Mouse (Mus musculus) heart, postnatal 14 days (tissue): Measurements from ENCODE around the gene Paqr8. TPM values are rescaled to one million over a fixed set of nuclear protein-coding genes. Genes with fewer than 3 reads are reported as not detected.

Experiments
- DNase-seq, 2 experiments: peaks; one replicate each; pipeline ENCODE4 v3.0.0; 2021 to 2022
- intact Hi-C: fragments of 180-260 bp; cut with DNase I; formaldehyde crosslinking; loops from one replicate; pipeline ENCODE4 v1.15.1; 2025
- long read RNA-seq, 2 experiments: library from polyadenylated mRNA; stranded (forward); transcript quantifications; one replicate each; pipeline ENCODE4 v2.0.0; 2021
- total RNA-seq, 2 experiments: library from RNA; stranded (reverse); gene quantifications; 2 replicates each; pipeline ENCODE4 v1.2.3; 2021

The Paqr8 gene
- 1 to 10 TPM; 2.4 to 3.6 TPM for total RNA-seq
- long read RNA-seq, experiment 1, full-length matches to known transcripts, result 1 of 1 reads
- long read RNA-seq, experiment 1, partial matches to known transcripts, result 0 of 1 reads
- long read RNA-seq, experiment 1, other reads (novel, unspliced or antisense), result 0 of 1 reads
- long read RNA-seq, experiment 2, partial matches to known transcripts, result 0 of 1 reads
- long read RNA-seq, experiment 2, other reads (novel, unspliced or antisense), result 1 of 1 reads

DNA sequence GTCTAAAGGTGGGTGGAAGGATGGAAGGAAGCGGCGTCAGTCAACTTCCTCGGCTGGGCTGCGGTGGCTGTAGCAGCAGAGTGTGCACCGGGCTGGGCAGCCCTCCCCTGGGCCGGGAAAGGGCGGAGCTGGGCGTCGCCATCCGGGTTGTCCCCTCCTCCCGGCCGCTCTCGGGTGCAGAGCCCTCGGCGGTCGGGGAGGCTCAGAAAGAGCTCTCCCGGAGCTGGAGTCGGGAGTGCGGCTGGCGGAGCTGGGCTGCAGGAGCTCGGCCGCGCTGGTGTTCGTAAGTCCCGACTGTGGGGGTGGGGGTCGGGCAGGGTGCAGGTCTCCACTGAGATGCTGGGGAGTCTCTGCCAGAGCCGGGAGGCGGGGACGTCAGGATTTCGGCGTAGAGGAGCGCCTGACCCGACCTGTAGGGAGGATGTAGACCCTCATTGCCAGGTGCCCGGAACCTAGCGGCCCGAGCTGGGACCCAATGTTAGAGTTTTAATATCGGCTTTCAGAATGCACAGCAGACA, at the start of gene Paqr8:
TSS of gene Paqr8 (plus strand) at position 203 of the 518 bp plus-strand sequence.
- DNase-seq, result peak; percentile 88
- intact Hi-C loops, result loop anchor here (2.0 kb wide), 1 partner anchor 278 kb away; no protein-coding TSS in a partner anchor

DNA sequence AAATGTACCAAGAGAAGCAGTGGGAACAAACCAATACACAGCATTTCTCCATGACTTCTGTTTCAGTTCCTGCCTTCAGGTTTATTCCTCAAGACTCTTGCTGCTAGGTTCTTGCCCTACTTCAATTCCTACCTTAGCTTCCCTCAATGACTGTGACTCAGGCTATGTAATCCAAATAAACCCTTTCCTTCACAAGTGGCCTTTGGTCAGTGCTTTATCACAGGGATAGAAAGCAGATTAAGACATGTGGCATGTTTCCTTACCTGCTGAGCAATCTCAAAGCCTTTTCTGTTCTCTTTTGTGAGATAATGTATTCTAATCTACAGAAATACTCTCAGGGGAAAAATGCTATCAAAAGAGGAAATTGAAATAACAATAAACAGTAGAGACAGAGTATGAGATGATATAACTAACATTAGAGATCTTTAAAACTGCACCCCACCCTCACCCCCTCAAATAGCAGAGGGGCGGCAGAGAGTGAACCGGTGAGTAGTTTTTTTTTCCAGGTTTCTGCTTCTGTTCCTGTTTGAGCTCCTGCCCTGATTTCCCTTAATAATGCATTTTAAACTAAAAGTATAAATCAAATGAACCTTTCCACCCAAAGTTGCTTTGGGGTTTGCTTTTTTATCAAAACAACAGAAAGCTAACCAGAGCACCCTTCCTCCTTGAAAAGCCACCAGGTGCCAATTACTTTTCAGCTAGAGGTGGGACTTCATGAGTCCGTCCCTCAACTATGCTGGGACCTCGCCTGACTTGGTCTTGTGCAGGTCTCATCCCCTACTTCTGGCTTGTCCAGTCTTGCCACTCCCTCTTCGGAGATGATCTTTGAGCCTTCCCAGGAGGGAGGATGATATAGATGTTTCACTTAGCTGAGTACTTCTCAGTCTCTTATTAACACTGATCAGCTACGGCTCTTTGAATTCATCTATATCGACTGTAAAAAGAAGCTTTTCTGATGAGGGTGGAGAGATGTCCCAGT, 33.2 kb upstream of the Paqr8 start:
- intact Hi-C loops, result no loop called here
- DNase-seq, result no peak

DNA sequence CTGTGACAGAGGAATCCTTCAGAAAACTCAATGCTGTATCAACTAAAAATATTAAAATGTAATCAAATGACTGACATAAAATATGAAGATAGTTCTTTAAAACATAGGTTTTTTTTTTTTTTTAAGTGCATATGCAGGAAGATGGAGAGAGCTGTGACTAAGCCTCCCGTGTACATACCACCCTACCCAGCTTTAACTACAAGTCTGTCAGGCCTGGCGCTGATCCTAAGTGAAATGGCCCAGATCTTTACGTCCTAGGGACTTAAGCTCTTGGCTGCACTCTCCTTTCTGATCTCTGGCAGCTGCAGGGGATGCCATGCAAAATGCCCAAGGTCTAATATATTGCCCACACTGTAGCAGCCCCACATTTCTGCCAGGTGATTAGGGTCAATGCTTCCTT, 29.6 kb upstream of the Paqr8 start:
- intact Hi-C loops, result no loop called here
- no peak for DNase-seq

DNA sequence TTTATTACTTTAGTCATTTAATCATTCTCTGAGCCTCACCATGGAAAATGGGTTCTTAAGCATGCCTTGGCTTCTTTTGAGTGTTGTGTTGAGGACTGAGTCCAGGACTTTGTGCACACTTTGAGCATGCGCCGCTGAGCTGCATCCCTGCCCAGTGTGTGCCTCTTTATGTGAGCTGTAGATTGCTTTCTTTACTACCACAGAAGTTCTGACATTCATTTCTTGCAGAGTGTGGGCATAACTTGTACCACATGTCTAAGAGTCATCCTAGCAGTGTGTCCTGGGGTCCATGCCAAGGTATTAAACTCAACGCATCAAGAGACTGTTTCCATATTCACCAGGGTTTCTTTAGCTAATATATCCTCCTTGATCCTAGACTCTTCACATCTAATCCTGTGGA, 28.5 kb upstream of the Paqr8 start:
- intact Hi-C loops, result no loop called here
- no peak for DNase-seq

DNA sequence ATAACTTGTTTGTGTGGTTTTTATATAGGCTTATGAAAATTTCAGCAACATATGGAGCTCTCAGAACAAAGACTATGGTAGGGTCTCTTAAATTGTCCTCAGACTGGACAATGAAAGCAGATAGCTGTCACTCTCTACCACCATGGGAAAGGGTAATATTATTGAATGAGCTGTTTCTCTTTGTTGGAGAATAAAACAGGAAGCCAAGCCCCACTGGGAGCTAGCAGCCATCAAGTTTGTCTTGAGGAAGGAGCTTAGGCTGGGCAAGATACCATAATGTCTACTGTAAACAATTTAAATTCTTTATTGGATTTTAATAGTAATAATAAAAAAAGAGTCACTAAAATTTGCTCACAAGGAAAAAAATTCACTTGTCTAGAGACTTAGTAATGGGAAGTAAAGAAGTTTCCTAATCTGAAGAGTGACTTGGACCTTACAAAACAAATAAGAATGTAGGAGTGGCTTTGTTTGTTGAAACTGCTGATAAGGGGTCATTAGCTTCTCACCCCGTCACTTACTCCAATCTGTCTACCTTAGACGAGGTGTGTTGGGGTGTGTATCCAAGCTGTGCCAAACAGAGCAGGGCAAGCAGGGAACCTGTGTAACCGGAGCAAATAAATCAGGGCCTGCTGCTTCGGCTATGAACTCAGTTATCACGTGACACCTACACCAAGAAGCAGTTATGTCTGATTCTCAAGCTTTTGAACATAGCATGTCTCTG, 26.8 kb upstream of the Paqr8 start:
- intact Hi-C loops, result no loop called here

DNA sequence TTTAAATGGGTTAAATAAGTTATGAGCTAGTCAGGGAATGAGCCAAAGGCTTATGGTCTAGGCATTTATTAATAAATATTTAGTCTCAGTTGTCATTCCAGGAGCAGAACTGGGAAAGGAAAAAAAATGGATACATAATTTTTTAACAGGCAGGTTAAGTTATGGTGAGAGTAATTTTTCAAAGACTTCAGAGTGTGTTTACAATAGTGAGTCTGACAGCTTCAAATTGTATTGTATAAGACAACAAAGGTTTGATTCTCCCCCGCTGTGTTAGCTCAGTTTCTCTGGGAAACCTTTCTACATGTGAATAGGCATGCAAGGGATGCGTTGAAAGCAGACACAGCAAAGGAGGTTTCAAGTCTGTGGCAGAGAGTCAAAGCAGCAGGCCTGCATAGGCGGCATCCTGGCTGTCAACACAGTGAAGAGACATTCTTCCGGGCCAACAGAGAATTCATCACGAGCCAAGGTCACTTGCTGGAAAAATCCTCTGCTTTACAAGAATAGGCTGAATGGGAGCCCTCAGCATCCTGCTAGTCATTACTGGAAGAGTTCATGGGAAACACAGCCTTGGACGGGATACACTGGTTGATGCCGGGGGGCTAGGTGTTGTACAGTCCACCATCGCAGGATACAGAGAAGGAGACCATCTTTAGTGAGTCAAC, 23.0 kb upstream of the Paqr8 start:
- DNase-seq, result no peak
- intact Hi-C loops, result no loop called here

More for the DNA sequence above, 26.8 kb upstream of the Paqr8 start:
- DNase-seq, result no peak

DNA sequence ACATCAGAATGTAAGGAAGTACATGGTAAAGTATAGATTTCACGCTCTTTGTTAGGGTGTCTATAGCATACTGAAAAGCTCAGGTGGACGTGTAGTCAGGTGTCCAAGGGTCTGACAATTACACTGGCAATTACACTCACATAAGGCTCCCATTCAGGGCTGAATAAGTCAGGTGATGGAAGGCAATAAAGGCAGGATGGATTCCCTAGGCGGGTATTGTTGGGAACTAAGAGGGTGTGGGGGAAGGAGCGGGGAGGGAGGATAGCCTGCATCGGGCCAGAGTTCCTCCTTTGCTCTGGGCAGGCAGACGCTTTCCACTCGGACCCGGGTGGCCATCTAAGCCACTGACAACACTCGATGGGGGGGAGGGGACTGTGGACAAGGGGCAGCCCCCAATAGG, 22.4 kb upstream of the Paqr8 start:
- DNase-seq, result no peak
- intact Hi-C loops, result no loop called here

DNA sequence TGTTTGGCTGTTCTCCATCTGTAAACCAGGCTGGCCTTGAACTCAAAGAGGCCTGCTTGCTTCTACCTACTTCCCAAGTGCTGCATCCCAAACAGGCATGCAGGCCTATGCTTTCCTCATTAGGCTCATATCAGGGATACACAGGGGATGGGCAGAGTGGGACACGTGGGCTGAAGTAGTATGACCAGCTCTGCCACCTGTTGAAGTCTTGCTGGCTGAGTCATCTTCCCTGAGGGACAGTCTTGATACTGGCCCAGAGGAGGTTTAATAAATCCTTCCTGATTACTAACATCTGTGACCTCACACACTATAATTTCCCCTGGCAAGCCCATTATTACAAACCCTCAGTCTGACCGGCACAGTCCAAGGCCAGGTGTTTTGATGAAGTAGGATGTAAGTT, 19.5 kb upstream of the Paqr8 start:
- DNase-seq, result no peak
- intact Hi-C loops, result no loop called here

DNA sequence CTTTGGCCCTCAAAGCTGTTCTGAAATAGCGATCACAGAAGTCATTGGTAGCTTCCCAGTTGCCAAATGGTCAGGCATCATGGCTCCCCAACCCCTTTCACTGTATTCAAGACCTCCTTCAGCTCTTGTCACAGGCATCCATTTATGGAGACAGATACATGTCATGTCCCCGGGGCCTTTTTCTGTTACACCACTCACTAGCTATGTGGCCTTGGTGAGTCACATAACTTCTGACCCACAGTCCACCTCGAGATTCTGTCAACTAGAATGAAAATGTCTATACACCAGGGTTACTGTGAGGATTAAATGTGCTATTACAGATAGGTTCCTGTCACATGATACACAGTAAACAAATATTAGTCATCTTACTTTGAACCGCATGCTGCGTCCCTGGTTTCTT, 17.9 kb upstream of the Paqr8 start:
- intact Hi-C loops, result no loop called here
- no peak for DNase-seq

DNA sequence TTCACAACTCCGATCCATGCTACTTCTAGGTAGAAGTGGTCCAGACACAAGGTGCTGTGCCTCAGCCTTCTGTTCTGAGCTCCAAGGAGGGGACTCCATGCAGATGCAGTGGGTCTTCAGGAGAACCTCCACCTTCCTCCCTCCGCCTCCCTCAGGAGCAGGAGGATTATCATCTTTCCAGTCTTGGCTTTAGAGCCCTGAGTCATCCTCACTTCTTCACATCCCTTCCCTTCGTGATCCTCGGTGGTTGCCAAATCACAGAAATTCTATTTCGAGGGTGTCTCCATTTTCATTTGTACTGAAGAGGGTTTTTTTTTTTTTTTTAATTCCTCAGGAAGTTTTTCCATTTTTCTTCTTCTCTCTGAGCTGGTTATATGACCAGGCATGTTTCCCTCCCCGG, 16.3 kb upstream of the Paqr8 start:
- no peak for DNase-seq
- intact Hi-C loops, result no loop called here

DNA sequence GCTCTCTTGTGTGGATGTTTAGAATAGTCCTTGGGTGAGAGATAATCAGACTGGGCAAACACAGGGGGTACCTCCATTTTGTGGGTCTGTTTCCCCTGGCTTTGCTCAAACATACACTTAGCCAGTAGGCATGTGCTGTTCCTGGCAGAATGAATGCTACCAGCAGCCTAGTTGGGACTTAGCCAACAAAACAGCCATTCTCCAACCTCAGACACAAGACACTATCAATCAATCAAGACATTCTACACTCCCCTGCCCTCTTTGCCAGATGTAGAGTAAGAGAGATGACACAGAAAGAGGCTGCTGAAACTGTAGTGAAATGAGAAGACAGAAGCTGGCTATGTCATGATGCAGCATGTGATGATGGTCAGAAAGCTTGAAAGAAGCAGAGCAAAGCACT, 13.1 kb upstream of the Paqr8 start:
- no peak for DNase-seq
- intact Hi-C loops, result no loop called here

DNA sequence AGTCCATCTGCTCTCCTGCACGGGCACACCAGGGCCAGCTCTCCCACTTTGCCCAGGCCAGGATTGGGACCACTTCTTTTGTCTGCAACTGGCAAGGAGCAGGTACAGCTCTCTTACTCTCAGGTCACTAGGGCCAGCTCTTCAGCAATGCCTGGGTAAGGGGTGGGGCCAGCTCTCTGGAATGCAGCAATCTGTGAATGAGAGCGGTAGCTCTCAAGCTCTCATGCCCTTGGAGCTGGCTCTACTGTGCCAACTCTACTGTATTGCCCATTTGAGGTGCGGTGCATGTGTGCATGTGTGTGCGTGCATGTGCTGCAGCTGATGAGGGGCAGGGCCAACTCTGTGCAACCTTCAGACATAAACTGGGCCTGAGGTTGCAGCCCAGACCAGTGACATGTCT, 11.0 kb upstream of the Paqr8 start:
- peak in 1 of 2 experiments; percentile 2 for DNase-seq
- intact Hi-C loops, result no loop called here

DNA sequence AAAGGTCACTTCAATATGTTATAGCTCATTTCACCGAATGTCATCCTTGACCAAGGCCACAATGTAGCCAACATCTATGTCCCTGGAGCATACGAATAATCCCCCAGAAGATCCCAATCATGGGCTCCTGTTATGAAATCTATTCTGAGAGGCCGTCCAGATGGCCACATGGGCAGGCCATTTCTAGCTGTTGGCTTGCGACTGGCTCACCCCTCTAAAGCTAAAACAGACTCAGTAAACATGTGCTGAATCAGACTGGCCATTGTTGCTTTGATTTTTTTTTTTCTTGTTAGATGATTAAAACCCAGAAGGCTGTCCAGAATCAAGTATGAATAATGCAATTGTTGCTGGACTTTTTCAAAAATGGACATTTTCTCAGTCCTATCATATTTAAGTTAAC, 7.3 kb upstream of the Paqr8 start:
- DNase-seq, result no peak
- intact Hi-C loops, result no loop called here

DNA sequence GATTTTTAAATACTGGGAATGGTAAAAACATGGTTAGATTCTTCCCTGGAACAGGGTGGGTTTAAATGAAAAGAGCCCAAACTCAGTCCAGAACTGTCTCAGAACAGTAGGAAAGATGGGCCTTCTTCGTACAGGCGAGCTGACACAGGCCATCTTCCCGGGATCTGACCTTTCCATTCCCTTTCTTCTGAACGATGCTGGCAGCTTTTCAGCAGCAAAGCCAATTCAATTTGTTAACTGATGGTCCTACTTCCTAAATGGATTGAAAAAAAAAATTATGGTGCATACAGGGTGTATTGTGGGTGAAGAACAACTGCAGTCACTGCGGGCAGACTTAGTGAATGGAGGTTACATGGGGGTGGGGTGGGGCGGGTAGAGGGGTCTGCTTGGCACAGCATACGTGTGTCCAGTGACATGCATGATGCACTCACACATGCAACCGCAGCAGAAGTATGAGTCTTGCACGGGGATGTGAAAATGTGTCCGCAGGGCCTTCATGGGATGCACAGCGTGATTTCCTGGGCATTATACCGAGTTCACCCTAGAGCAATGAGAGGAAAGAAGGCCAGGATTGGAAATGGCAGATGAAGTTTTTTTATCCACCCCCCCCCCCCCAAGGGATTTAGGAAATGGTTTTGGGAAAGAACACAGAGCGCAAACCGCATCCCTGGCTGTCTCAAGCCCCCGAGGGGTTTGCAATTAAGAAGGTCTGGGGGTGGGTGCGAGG, 566 bp upstream of the Paqr8 start:
- peak in 1 of 2 experiments; percentile 4 for DNase-seq
- intact Hi-C loops, result loop anchor here (2.0 to 5.0 kb wide), 2 partner anchors 68 to 277 kb away; partner anchors contain the start of gene Mcm3

DNA sequence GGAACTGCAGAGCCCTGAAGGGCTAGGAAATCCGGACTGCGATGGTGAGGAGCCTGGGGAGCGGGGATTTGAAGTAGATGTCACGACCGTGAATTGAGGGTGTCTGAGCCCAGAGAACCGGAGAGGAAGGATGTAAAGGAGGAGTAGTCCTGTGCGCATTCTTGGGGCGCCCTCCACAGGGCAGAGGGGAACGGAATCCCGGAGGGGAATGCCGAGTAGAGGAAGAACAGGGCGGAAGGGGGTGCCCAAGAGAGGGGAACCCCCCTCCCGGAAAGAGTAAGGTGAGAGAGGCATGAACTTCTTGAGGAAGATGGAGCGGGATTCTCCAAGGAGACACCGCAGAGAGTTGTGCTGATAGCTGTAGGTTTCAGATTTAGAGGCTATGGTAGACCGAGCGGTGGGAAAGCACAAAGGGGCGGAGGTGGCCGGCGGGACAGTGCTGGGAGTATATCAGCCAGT, 564 bp downstream of the Paqr8 start:
- DNase-seq, result peak; percentile 43 to 47
- intact Hi-C loops, result loop anchor here (2.0 kb wide), 1 partner anchor 278 kb away; no protein-coding TSS in a partner anchor

DNA sequence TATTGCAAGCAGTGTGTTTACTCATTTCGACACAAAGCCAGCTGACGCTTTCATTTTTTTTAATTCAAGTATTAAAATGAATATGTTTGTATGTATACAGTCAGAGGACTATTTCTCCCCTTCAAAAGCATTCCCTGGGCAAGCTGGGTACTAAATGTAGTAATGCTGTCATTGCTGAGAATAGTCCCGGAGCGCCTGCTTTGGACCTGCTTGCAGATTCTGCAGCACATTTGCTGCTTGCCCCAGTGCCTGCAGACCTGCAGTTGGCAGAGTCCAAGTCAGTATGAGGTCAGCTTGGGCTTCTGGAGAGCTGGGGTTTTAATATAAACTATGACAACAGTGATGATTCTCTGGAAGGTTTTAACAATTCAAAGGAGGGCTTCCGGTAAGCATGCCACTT, 2.7 kb downstream of the Paqr8 start:
- intact Hi-C loops, result no loop called here
- no peak for DNase-seq

DNA sequence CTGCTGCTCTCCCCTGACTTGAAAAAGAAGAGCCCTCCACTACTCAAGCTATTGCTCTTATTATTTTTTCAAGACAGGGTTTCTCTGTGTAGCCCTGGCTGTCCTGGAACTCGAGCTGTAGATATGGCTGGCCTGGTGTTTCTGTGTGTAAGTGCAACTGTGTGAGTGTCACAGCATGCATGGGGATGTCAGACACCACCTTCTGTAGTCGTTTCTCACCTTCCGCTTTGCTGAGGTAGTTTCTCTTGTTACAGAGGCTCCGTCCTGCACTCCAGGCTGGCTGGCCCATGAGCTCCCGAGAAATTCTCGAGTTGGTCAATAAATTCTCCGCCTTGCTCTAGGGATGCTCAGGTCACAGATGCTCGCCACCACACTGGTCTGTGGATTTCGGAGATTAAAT, 8.0 kb downstream of the Paqr8 start:
- intact Hi-C loops, result no loop called here
- no peak for DNase-seq

DNA sequence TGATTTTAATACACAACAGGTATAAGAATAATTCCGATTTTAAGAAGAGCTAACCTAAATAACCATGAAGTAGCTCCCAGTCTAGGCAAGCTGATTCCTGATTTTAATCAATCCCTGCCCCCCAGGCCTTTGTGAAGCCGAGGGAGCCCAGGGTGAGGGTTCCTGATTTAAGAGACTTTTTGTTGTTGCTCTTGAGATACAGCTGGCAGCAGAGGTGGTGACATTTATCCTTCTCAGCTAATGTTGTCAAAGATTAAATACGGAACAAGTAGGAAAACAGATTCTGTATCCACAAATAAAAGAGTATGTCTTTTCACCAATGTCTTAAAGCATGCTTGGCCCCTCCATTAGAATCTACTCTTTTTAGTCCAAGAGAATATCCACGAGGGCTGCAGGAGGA, 9.9 kb downstream of the Paqr8 start:
- intact Hi-C loops, result no loop called here

DNA sequence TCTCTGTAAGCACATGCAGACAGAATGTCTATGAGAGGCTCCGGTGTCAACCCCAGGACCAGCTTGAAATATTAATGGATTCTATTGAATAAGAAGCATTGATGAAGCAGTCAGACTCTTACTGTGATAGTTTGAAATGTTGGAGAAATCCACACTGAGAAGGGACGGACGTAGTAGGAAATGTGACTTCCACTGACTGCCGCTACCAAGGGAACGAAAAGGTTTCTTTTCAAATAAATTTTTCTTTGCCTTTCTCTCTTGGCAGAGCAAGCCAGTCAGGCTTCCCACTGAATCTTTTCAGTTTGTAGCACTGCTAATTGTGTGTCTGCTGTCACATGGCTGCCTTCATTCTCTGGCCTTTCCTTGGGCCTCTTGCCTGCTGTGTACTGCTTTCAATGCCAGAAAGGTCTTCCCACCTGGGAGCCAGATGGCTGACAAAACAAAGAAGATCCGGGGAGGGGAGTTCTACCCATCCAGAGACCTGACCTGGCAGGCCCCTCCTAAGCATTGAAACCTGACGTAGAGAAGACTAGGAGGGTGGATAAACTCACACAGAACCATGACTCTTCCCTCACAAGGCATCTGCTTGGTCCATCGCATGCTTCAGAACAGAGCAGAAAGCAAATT, 15.2 kb downstream of the Paqr8 start:
- no peak for DNase-seq
- intact Hi-C loops, result no loop called here

More for the DNA sequence above, 9.9 kb downstream of the Paqr8 start:
- DNase-seq, result no peak
